Mouse (Mus musculus): ENCODE data around the gene Ptprs.

DNA sequence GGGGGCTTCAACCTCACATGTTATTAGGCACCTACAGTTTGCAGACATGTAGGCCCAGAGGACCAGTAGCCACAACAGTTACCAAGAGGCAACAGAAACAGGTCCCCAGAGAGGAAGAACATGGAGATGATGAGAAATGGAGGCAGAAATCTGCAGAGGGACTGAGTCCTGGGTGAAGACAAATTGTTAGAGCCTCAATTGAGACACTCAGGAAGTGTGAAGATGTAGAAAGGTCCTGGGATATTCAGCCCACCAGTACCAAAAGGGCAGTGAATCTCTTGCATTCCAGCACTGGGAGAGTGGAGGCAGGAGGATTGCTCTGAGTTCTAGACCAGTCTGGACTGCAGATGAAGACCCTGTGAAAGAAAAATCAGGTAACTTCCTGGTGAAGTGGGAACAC lies 38.0 kb upstream of the Ptprs start:
- TF ChIP-seq CTCF (IDR thresholded peaks at IDR 0.05 in 2 of 3, conservative IDR thresholded peaks at IDR 0.05 in 1 of 3; ENCODE audit: control insufficient read depth in 1 of 3, insufficient read depth in 1 of 3, low read depth in 2 of 3, low read length in 3 of 3, poor library complexity in 1 of 3, severe bottlenecking in 1 of 3) (no peak), USF1 (IDR thresholded peaks at IDR 0.05; ENCODE audit: low read depth, low read length) (no peak), GABPA (IDR thresholded peaks at IDR 0.05; ENCODE audit: low read depth, low read length) (no peak), TAL1 (IDR thresholded peaks at IDR 0.05; ENCODE audit: low read length) (no peak), MAFK (IDR thresholded peaks at IDR 0.05; ENCODE audit: borderline replicate concordance, low read depth, low read length) (no peak), SIN3A (IDR thresholded peaks at IDR 0.05; ENCODE audit: low read length) (no peak), POLR2A (IDR thresholded peaks at IDR 0.05; ENCODE audit: control insufficient read depth in 1 of 2, insufficient read depth in 1 of 2, low read depth in 1 of 2, low read length in 2 of 2, poor library complexity in 1 of 2) (no peak), EP300 (IDR thresholded peaks at IDR 0.05; ENCODE audit: low read depth in 1 of 2, low read length in 2 of 2) (no peak), ELF1 (IDR thresholded peaks at IDR 0.05; ENCODE audit: low read depth, low read length) (no peak), E2F4 (IDR thresholded peaks at IDR 0.05; ENCODE audit: borderline replicate concordance, low read depth, low read length) (no peak)
